1 mouse cellular context compared by ENCODE assay signal in the genomic region with DNA sequence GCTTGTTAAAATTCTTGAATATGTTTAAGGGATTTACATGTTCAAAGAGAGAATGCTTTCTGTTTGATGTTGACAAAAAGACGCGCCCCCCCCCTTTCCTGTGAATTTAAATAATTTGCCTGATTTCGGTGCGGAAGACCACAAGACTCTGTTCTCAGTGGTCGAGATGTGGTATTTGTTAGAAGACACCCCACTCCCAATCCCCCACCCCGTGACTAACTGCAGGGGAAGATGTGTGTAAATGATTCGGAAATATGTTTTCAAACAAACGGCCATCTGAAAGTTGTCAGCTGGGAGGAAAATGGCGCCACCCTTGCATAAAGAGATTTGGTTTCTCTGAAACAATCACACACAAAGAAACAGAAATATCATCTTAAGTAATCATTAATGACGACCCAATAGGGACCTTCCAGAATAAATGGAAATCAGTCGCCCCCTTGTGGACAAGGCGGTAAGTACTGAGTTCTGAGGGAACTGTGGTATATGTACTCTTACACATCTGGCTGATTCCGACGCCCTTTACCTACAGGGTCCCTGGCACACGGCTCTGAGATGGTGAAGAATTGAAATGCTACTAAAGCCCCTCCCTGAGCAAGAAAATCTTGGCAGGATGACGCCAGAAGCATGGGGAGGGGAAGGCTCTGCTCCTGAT.
TF ChIP-seq lines count a peak whose summit lies in the region.

No protein-coding gene starts in this region.

TF ChIP-seq in CH12.LX, 34 proteins besides CTCF, POLR2A, EP300 and RAD21:
- TF ChIP-seq UBTF (IDR thresholded peaks at IDR 0.05; ENCODE audit: low read depth, low read length) (no peak), MAFK (IDR thresholded peaks at IDR 0.05; ENCODE audit: insufficient replicate concordance, low read length) (no peak), SMC3 (IDR thresholded peaks at IDR 0.05; ENCODE audit: low read depth, low read length) (peak; percentile 80), ZC3H11A (IDR thresholded peaks at IDR 0.05; ENCODE audit: low read depth, low read length) (peak; percentile 36; the same call in 1 of the 2 replicates)
